In genomic region chr6:54430221-54430620, GRCm38 (mm10) we compare ENCODE assay signal across 10 mouse cellular contexts. TPM values are rescaled to one million over a fixed set of nuclear protein-coding genes. Genes with fewer than 3 reads are reported as not detected.
DNase-seq lines count a peak whose midpoint lies in the region; ATAC-seq lines count a peak whose summit lies in the region.
"Had no signal": no experiment of that assay in that cellular context is flagged by ENCODE, and none has a peak within 500 bp of the region (broad histone marks: within the 10 kb centered on the region; RNA-seq: fewer than 3 reads in every experiment).

No protein-coding gene starts in this region.

- peak overlapping the region; percentile 84 for H3K9ac ChIP-seq in heart, embryonic 13.5 days
- H3K9ac ChIP-seq in hindbrain, embryonic 15.5 days = peak overlapping the region; percentile 68
- H3K9ac ChIP-seq in midbrain, embryonic 15.5 days = peak overlapping the region; percentile 56

- peak overlapping the region; percentile 82 for H3K4me2 ChIP-seq in heart, embryonic 13.5 days
- peak overlapping the region; percentile 88 for H3K4me2 ChIP-seq in hindbrain, embryonic 15.5 days
- peak overlapping the region; percentile 70 for H3K4me2 ChIP-seq in midbrain, embryonic 15.5 days

- no peaks in the 10 kb centered on the region for H3K9me3 ChIP-seq in heart, embryonic 13.5 days
- H3K9me3 ChIP-seq in embryonic facial prominence, embryonic 10.5 days = no peaks in the 10 kb centered on the region
- H3K9me3 ChIP-seq in hindbrain, embryonic 15.5 days = no peaks in the 10 kb centered on the region
- no peaks in the 10 kb centered on the region for H3K9me3 ChIP-seq in midbrain, embryonic 15.5 days

- no peaks in the 10 kb centered on the region for H3K36me3 ChIP-seq in heart, embryonic 13.5 days
- H3K36me3 ChIP-seq in embryonic facial prominence, embryonic 10.5 days (replicated peaks) = no peaks in the 10 kb centered on the region
- H3K36me3 ChIP-seq in hindbrain, embryonic 15.5 days = no peaks in the 10 kb centered on the region
- no peaks in the 10 kb centered on the region for H3K36me3 ChIP-seq in midbrain, embryonic 15.5 days (replicated peaks)
- H3K36me3 ChIP-seq: G1E had no signal

- no peak for DNase-seq in heart, postnatal 25 days (ENCODE audit: low spot score)
- no peak for DNase-seq in embryonic facial prominence, embryonic 10.5 days (ENCODE audit: low spot score)
- no peak for DNase-seq in layer of hippocampus, adult 9-10 months (ENCODE audit: low spot score)
- DNase-seq in B cell, adult 2 months = no peak
- DNase-seq in adrenal gland, adult 18-20 months (ENCODE audit: low spot score in 2 of 2) = no peak

- ATAC-seq in heart, embryonic 13.5 days (ENCODE audit: extremely low read depth, insufficient number of reproducible peaks, low FRiP score, low TSS enrichment) = no peak
- 0 out of 2 replicates have a peak, but pooled peaks have one; percentile 12 for ATAC-seq in hindbrain, embryonic 15.5 days (ENCODE audit: low FRiP score, low read depth)
- no peak for ATAC-seq in midbrain, embryonic 15.5 days (replicated peaks)

- intact Hi-C loops in heart, postnatal 25 days (cut with DNase I) = no loop called here

- peak overlapping the region; percentile 66 for H3K4me3 ChIP-seq in heart, embryonic 13.5 days
- H3K4me3 ChIP-seq in embryonic facial prominence, embryonic 10.5 days = peak overlapping the region; percentile 72
- peak overlapping the region; percentile 75 for H3K4me3 ChIP-seq in hindbrain, embryonic 15.5 days
- H3K4me3 ChIP-seq in midbrain, embryonic 15.5 days = peak overlapping the region; percentile 55

- WGBS in heart, embryonic 13.5 days = 19% methylated on average over 7 of the region's 7 CpGs
- 32% methylated on average over 7 of the region's 7 CpGs for WGBS in embryonic facial prominence, embryonic 10.5 days
- 41% methylated on average over 7 of the region's 7 CpGs for WGBS in hindbrain, embryonic 15.5 days
- 39% methylated on average over 7 of the region's 7 CpGs for WGBS in midbrain, embryonic 15.5 days

- peaks cover 32% of the 10 kb centered on the region for H3K27me3 ChIP-seq in heart, embryonic 13.5 days (replicated peaks)
- peaks cover 60% of the 10 kb centered on the region for H3K27me3 ChIP-seq in embryonic facial prominence, embryonic 10.5 days (replicated peaks; ENCODE audit: low read depth, poor library complexity, severe bottlenecking)
- H3K27me3 ChIP-seq in hindbrain, embryonic 15.5 days = 0 out of 2 replicates have a peak, but pooled peaks cover 7% of the 10 kb centered on the region
- no peaks in the 10 kb centered on the region for H3K27me3 ChIP-seq in midbrain, embryonic 15.5 days (replicated peaks)

- peak overlapping the region; percentile 63 for H3K27ac ChIP-seq in heart, embryonic 13.5 days (replicated peaks)
- H3K27ac ChIP-seq in embryonic facial prominence, embryonic 10.5 days (replicated peaks) = peak overlapping the region; percentile 73; the same call in 1 of the 2 replicates
- no peak overlapping the region for H3K27ac ChIP-seq in hindbrain, embryonic 15.5 days (replicated peaks)
- H3K27ac ChIP-seq in midbrain, embryonic 15.5 days = no peak overlapping the region

- H3K4me1 ChIP-seq in heart, embryonic 13.5 days = peaks cover 53% of the 10 kb centered on the region
- peaks cover 36% of the 10 kb centered on the region for H3K4me1 ChIP-seq in embryonic facial prominence, embryonic 10.5 days
- H3K4me1 ChIP-seq in hindbrain, embryonic 15.5 days (replicated peaks) = peaks cover 44% of the 10 kb centered on the region
- peaks cover 44% of the 10 kb centered on the region for H3K4me1 ChIP-seq in midbrain, embryonic 15.5 days

RNA-seq across cellular contexts. Expression of gene Wipf3, which starts 0.8 kb away (rescaled TPM):
- polyA plus RNA-seq in heart, embryonic 13.5 days (2015; fragmentation: Nextera tagmentation; extraction: Ambion mirVana) = 4.4 and 4.5 TPM in 2 replicates
- 10 to 100 TPM; 29.9 to 42.3 TPM for total RNA-seq in heart, postnatal 25 days (2021)
- 1.1 and 1.4 TPM in 2 replicates for polyA plus RNA-seq in embryonic facial prominence, embryonic 10.5 days (2016; fragmentation: Nextera tagmentation; extraction: Ambion mirVana)
- 2.4 and 3.2 TPM in 2 replicates for polyA plus RNA-seq in hindbrain, embryonic 15.5 days (2015; fragmentation: Nextera tagmentation; extraction: Ambion mirVana)
- 4.2 and 4.3 TPM in 2 replicates for polyA plus RNA-seq in midbrain, embryonic 15.5 days (2015; fragmentation: Nextera tagmentation; extraction: Ambion mirVana)
- 1 to 10 TPM; 1.1 to 2.9 TPM for total RNA-seq in adrenal gland, adult 18-20 months (2021)
- total RNA-seq: common myeloid progenitor, adult 5-6 weeks had no signal
- polyA plus RNA-seq: G1E had no signal

Comparison
In these comparisons a context has a peak if more than half of its experiments do, and no peak if none do; other contexts are left out.
1. H3K27ac ChIP-seq: peak in heart, embryonic 13.5 days (single experiment) and embryonic facial prominence, embryonic 10.5 days (single experiment); none in hindbrain, embryonic 15.5 days (single experiment) and midbrain, embryonic 15.5 days (single experiment).
2. Peak in every context shown above with its lines, with median percentiles within 50 percentile points of each other: H3K4me2 ChIP-seq, H3K4me3 ChIP-seq and H3K9ac ChIP-seq.